Mouse (Mus musculus) CD8-positive naive resting alpha-beta T cell, adult 2 months (primary cell): ENCODE results near the gene Rbm10.

Experiments
- DNase-seq, 2 experiments: peaks; one replicate each; pipeline ENCODE4 v3.0.0; 2022; ENCODE audit warnings: low read depth in 2 of 2, low spot score in 2 of 2

Gene Rbm10

DNA sequence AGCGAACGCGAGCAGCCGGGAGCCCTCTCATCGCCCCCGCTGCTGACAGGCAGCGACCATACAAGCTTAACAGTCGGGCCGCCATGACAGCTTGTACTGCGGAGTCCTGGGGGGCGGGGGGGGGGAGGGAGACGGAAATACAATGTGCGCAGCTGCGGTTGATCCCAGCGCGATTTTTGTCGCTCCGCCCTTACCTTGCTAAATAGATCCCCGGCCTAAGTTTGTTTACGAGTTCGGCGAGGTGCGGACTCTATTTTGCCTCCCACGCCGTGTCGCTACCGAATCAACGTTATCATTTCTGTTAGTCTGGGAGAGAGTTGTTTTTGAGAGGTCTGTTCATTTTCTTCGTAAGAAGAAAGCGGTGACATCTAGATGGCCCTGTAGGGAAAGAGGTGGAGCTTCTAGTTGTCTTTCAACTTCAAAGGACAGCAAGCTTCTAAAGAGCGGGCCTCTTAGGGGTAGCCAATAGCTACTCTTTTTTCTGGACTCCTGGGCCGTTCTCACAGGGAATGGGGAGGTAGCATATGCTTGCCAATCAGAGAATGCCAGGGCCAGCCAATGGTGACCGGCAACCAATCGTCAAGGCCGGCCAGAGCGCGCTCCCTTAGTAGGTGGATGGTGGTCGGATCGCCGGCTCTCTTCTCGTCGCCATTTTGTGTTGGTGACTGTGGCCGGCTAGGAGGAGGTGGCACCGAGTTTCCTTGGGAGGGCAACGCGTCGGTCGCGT, at the start of gene Rbm10, which contains the start of gene Ndufb11:
Gene Rbm10 (plus strand): TSS at position 328 of the 727 bp plus-strand sequence.
Gene Ndufb11 (minus strand): TSS at position 444 of the 727 bp plus-strand sequence.
- DNase-seq: peak; percentile 66

DNA sequence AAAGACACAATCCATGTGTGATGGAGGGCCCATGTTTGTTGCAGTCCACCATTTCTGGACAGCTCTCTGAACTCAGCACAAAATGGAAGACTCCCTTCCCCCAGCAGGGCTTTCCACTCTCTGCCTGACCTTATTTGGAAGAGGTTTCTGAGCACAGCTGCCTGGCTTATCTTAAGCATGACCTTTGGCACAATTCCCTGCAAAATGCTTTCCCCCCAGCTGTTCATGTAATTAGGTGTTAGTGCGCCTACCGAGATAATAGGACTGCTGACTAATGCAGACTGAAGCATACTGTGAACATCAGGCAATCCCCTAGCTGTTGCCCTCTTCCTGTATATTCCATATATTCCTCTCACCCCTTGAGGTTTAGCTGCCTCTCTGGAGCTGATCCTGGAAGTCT, 46.3 kb upstream of the Rbm10 start:
- no peak for DNase-seq

DNA sequence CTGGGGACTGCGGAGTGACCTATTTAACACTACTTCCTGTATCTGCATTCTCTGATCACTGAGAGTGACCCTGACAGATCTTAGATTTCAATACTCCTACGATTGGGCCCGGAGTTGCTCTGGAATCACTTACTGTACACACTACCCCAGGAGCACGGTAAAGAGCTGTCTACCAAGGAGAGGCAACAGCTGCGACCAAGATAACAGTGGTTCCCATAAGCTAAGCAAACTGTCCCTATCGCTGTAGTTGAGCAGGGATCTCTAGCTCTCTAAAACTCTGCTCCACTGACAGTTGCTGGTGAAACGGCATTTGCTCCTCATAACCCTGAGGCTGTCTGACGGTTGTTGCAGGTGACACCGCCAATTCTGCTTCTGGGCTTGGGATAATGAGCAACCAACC, 44.6 kb upstream of the Rbm10 start:
- DNase-seq: no peak

DNA sequence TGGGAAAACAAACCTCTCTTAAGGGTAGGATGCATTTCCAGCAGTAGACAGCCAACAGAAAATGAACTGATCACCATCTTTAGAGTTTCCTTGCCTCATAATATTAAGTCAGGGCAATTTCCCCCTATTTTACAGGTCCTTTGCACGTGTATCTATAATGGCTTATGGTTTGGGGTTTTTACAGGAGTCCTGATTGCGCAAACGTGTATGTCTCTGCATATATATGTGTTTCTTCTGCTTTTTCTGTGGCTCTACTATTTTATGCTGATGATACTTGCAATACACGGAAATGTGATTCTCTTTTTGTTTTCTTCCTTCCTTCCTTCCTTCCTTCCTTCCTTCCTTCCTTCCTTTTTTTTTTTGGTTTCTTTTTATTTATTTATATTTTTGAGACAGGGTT, 43.4 kb upstream of the Rbm10 start:
- no peak for DNase-seq

DNA sequence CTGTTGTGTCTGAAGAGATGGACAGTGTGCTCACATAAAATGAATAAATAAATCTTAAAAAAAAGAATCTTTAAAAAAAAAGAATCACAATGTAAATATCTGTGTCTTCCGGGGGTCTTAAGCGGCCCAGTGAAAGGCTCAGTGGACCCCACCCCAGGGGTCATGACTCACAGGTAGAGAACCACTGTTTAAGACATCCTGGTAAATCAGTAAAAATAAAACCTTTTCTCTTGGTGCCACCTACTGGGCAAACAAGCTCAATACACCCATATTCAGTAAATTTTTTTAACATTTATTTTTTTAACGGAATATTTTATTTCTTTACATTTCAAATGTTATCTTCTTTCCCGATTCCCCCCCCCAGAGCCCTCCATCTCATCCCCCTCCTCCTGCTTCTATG, 29.3 kb upstream of the Rbm10 start:
- peak in 1 of 2 experiments; percentile 2 for DNase-seq

DNA sequence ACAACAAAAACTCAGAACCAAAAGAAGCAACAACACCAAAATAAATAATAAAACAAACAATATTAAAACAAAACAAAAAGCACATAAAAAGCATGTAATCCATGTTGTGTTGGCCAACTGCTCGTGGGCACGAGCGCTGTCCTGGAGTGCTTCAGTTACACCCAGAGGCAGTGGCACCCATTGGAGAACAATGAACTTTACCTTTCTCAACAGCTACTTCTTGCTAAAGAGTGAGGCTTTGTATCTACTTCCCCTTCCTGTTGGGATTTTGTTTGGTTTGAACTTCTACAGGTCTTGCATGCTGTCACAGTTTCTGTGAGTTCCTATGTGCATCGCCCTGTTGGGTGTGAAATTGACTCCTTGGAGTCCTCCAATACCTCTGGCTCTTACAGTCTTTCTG, 8.8 kb upstream of the Rbm10 start:
- no peak for DNase-seq

DNA sequence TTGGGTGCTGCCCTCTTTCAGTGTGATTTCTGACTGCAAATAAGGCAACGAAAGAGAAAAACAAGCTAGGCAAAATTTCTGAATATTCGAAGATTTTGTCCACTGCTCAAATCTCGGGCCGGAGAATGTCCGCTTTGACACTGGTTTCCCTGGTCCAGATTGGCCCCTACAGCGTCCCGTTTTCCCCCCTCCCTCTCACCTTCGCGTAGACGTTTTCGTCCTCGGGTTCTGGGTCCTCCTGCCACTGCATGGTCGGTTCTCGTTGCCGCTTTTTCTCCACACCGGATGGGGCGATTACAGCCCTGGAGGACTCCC, 485 bp upstream of the Rbm10 start:
- DNase-seq: no peak

DNA sequence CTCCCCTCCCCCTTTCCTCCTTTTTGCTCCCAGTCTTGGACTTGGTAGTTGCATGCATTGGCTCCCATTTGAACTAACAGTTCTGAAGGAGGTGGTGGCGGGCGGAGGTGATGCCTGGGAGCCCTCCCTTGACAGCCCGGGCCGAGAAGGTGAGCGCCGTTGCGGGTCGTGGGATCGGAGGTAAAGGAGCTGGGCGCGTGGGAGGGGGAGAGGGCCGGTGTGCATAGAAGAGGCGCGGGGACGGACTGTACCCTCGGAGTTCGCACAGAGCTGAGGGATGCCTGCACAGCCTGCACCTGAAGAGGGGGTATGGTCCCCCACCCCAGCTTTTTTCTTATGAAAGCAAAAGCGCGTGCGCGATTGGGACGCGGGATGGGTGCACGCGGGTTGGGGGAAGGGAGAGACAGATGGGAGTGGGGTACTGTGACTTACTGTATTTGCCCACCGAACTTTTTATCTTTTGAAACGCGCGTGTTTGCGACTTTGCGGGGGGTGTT, 648 bp downstream of the Rbm10 start:
- DNase-seq: peak in 1 of 2 experiments; percentile 31

DNA sequence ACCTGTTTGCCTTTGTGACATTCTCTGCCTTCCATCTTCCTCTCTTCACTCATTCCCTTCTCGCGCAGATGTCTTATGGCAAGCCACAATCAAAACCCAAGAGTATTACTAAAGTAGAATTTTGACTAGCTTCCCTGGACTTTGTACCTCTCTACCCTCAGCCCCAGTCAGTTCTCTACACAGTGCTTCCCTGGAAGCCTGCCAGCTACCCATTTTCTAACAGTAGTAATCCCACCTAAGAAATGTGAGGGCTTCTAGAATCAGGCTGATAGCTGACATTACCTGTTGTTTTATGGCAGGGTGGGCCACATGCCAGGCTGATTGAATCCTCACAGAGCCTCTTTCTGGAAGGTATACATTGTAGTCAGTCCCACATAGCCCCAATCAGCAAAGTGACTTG, 20.8 kb downstream of the Rbm10 start:
- no peak for DNase-seq

DNA sequence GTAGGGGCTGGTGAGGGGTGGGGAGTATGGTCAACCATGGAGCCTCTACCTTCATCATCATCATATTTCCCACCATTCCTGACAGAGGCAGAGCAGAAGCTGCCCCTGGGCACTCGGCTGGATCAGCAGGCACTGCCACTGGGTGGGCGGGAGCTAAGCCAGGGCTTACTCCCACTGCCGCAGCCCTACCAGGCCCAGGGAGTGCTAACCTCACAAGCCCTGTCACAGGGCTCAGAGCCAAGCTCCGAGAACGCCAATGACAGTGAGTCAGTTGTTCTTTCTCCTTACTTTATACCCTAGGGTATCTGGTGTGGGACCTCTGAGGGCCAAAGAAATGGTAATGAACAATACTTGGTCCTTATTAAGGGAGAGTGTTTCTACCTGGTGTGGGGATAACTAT, 27.5 kb downstream of the Rbm10 start:
- no peak for DNase-seq

DNA sequence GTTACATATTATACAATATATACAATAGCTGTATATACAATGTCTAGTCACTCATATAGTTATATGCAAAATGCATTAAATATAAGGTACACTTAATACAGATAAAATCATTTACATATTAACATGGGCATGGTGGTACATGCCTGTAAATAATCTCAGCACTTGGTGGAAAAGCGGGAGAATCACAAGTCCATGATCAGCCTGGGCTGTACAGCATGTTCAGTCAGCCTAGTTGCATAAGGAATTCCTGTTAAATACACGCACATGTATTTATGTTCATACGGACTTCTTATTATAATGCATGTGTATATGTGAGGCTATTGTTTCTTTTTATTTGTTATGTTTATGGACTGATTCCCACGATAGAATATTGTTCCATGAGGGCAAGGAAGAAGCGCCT, 40.3 kb downstream of the Rbm10 start:
- no peak for DNase-seq

DNA sequence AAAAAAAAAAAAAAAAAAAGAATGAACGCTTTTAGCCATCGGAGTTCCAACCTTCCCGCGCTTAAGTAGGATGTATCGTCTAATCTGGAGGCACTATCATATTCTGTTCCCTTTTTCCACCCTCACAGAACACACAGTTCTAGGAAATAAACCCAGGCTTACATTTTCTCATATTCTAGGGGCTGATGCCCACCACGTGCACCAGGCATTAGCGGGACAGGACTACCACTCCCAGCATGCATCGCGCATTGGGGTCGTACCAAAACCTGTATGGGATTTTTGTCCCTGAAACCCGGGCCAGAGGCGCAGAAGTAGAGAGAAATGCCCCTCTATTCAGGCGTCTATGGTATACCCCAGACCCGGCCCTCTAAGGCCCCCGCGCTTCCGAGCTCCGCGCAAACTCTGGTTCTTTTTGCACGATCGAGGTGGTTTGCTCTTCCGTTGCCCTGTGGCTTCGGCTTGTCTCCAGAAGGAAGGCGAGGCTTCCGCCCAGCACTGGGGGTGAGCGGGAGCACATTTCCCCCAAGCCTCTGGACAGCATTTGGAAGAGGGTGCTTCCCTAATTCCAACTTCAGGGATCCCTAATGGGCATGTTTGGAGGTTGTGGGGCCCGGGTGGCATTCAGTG, 40.8 kb downstream of the Rbm10 start, which contains the start of gene Uba1:
Gene Uba1 (plus strand): TSS at position 301 of the 627 bp plus-strand sequence.
- peak; percentile 70 to 82 for DNase-seq

DNA sequence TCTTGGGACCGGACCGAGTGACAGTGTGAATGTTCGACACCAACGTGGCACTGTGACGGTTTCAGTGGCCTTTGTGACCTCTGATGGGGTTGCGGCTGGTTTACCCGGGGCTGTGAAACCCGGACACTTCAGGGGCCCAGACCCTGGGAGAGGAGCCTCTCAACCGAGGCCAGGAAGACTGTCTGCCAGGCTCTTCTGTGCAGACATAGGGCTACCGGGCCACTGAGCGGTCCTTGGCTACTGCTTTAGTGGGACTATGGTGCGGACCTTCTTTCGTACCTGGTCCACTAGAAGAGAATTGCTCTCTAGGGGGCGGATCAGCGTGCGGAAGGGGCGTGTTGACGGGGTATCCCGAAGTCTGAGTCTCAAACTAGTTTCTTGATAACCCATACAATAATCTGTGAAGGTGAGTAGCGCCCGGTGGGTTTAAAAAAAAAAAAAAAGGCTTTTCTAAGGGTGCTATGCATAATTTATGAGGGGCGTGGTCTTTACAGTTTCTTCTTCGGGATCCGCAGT, 41.6 kb downstream of the Rbm10 start:
- DNase-seq: peak; percentile 1

DNA sequence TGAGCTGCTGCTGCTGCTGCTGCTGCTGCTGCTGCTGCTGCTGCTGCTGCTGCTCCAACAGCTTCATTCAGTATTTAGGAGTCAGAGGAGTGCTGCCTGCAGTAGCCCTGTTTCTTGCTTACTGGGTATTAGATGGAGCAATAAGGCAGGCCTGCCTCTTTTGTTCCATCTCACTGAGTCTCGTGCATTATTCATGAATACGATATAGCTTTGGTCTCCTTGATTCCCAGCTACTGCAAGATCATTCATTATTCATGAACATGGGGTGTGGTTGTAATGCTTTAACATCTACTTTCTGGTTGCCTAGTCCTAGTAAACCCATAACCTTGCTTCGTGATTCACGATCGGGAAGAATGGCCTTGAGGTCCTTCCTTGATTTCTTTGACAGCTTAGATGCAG, 45.0 kb downstream of the Rbm10 start:
- no peak for DNase-seq

DNA sequence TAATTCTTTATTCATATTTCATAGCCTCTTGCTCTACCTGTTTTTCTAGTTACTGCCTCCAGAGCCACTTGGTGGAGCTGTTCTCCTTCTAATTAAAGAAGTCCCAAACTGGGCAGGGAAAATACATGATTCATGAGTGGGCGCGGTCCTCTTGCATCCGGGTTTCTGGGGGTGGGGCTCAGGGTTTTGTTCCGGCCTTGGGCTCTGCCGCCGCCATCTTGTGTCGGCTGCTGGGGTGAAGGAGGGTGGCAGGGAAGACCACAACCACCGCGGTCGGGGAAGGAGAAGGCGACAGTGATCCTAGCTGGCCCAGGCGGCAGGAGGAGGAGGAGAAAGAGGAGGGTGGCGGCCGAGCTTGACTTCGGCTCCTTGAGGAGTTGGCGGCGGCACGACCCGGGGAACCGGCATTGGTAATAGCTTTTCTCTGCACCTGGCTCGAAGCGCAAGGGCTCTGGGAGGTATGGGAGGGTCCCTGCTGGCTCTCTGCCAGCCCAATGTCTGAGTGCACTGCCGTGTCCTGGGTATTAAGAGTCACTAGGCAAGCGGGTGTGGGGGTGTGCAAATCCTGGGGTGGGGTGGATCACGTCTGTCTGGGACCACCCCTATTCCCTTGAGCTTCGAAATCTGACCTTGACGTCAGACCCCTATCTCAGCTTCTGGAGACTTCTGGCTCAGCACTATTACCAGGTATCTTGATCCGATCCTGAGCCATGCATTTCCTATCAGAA, 45.6 kb downstream of the Rbm10 start:
- DNase-seq: peak; percentile 77 to 81

DNA sequence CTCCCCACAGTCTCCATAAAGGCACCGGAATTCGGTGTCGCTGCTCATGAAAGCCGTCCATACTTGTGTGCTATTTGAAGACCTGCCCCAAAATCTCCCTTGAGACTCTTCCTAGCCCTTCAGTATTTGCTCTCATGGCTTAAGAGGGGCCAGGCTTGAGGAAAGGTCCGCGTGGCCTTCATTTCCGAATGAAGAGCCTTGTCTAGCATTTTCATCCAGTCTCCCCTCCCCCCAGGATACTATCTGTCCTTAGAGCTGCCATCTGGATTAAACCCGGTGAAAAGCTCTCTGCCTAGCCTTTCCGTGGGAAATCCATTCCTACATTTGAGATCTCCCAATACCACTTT, 46.1 kb downstream of the Rbm10 start:
- DNase-seq: no peak

DNA sequence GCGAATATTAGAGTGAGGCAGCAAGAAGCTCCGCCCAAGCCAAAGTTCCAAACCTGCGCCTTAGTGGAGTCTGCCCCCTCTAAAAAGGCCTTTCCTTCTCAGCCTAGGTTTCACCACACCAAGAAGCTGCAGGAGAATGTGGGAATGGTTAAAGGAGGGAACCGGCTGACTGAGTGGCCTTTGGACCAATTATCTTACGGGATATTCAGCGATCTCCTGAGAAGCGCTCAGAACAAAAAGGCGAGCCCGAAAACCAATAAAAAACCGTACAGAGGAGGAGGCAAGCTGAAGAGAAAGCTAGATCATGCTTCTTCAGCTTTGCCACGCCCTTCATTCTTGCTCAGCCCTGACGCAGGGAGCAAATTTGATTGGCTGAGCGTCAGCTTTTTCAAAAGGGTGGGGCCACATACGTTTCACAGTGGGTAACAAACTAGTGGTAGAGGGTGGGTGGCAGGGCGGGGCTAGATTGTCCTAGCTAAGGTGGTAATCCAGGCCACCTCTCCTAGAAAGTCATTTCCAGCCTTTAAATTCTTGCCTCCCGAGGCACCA, 70.3 kb downstream of the Rbm10 start, which contains the start of gene Cdk16:
Gene Cdk16 (plus strand): TSS at position 436 of the 549 bp plus-strand sequence.
- DNase-seq: peak; percentile 75 to 79

DNA sequence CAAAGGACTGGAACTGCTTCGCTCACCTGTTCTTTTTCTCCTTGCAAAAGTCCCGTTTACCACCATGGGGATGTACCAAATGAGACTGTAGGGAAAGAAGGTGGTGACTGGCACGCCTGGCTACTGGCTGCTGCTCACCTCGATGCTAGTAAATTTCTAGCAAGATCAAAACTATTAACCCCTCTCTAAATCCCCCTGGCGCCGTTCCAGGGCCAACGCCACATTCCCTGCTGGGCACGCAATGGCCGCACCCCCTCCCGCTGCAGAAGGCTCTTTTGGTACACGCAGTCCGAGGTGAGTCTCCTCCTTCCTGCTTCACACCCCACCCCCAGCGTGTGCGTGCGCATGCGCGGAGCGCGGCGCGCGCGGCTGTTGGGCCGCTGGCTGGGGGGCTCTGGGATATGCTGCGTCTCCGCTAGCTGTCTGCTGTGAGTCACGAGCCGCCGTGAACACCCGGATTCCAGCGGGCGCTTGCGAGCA, 70.8 kb downstream of the Rbm10 start:
- DNase-seq: peak; percentile 67 to 77

DNA sequence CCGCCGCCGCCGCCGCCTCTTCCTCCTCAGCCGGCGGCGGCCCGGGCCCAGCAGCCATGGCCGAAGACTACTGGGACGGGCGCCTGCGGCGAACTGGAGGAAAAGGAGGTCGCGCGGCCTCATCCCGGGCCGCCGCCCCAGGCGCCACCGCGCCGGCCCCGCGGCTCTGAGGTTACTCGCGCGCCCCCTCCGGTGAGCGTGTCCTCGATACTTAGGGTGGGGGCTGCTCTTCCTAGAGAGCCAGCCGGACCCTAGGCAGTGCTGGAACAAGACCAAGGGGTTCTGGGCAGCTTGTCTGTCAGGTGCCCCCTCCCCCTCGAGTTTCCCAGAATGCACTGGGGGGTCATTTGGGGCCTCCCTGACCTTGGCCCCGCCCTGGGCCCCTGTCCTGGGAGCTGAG, 71.3 kb downstream of the Rbm10 start:
- peak; percentile 14 to 28 for DNase-seq

DNA sequence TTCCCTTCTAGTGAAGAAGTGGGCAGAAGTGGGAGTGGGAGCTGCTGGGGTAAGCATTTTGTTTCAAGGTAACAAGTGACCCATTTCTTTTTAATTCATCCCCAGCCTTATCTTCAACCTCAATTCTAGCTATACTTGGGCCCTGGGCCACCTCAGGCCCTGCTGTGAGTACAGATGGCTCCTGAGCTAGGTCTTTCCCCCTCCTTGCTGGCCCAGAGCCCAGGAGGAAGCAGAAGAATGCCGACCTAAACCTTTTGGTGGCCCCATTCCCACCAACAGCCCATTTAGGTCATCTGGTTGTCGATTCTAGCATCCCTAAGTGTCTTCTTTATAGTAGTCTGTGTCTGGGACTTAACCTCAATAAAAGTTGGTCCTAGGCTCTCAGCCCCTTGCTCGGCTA, 74.3 kb downstream of the Rbm10 start:
- DNase-seq: no peak

DNA sequence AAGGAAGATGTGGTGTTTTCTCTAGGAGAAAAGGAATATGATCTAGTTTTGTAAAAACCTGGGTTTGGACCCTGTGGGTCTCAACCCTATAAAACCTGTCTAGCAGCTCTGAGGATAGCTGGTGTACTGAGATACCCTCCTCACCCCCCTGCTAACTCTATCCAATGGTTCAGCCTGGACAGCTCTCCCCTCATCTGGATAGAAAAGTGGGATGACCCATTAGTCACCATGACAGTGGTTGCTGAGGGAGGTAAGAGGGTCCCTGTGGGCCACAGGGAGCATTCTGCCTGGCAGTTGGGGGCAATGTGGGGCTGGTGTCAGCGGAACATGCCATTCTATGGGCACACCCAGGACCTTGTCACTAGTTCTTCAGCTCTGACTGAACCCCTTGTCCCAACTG, 75.3 kb downstream of the Rbm10 start:
- DNase-seq: no peak
